Mouse (Mus musculus) midbrain, embryonic 12.5 days (tissue): Measurements from ENCODE around the gene Pnp2. TPM values are rescaled to one million over a fixed set of nuclear protein-coding genes. Genes with fewer than 3 reads are reported as not detected.
A peak's percentile ranks its signal among the peaks of the same experiment; 100 is the strongest.
"Not testable (repeated sequence)": the region's sequence is repeated elsewhere in the genome, so short reads cannot be mapped to it uniquely, and the experiment has no call there.

Experiments
- ATAC-seq: fragments of 200-750 bp; cut with Nextera tagmentation; 2 replicates; pipeline ENCODE4 v1.8.0; 2017; ENCODE audit warnings: low read depth, moderate TSS enrichment, moderate library complexity; ENCODE audit not compliant: low FRiP score
- H3K27ac ChIP-seq: fragments of 300-500 bp; sonication (generic); replicated peaks from 2 replicates; pipeline ENCODE4 v1.5.1; 2016; ENCODE audit warnings: mild to moderate bottlenecking
- H3K27me3 ChIP-seq: fragments of 300-500 bp; sonication (generic); 2 replicates; pipeline ENCODE4 v1.6.1; 2016; ENCODE audit warnings: mild to moderate bottlenecking
- H3K36me3 ChIP-seq: fragments of 300-500 bp; sonication (generic); 2 replicates; pipeline ENCODE4 v1.6.1; 2016
- H3K4me1 ChIP-seq: fragments of 300-500 bp; sonication (generic); 2 replicates; pipeline ENCODE4 v1.6.1; 2016
- H3K4me2 ChIP-seq: fragments of 300-500 bp; sonication (generic); replicated peaks from 2 replicates; pipeline ENCODE4 v1.6.1; 2016; ENCODE audit warnings: mild to moderate bottlenecking, moderate library complexity
- H3K4me3 ChIP-seq: fragments of 300-500 bp; sonication (generic); 2 replicates; pipeline ENCODE4 v1.5.1; 2016; ENCODE audit warnings: mild to moderate bottlenecking
- H3K9ac ChIP-seq: fragments of 300-500 bp; sonication (generic); replicated peaks from 2 replicates; pipeline ENCODE4 v1.6.1; 2016; ENCODE audit warnings: mild to moderate bottlenecking, moderate library complexity
- H3K9me3 ChIP-seq: fragments of 300-500 bp; sonication (generic); 2 replicates; pipeline ENCODE4 v1.6.1; 2016; ENCODE audit warnings: mild to moderate bottlenecking
- WGBS: fragments of 180-500 bp; shearing (Covaris S2); methylation state at CpG from one replicate; pipeline ENCODE4 v1.1.7; 2016; 5-methylcytosine and 5-hydroxymethylcytosine counted together
- polyA plus RNA-seq: library from polyadenylated mRNA; unstranded; fragments of >200 nt; fragmentation: Nextera tagmentation; extraction: Ambion mirVana; gene quantifications from 2 replicates; pipeline ENCODE4 v1.2.1, GENCODE M21; 2016

Gene Pnp2
- polyA plus RNA-seq, 1 experiment from 2014 or later, result 0.52 TPM

GRCm38 (mm10) chr14:50968216-50968980, 12.6 kb downstream of the Pnp2 start:
- Histone ChIP-seq H3K36me3 (no peaks in the 10 kb centered on the region), H3K4me1 (peaks cover 6% of the 10 kb centered on the region), H3K9me3 (no peaks in the 10 kb centered on the region), H3K4me2 (no peak overlapping the region), H3K27ac (no peak overlapping the region), H3K4me3 (no peak overlapping the region), H3K9ac (no peak overlapping the region), H3K27me3 (no peaks in the 10 kb centered on the region)
- 76% methylated on average over 5 of the region's 5 CpGs for WGBS
- no peak for ATAC-seq

GRCm38 (mm10) chr14:50969041-50969440, 13.2 kb downstream of the Pnp2 start:
- WGBS, result 12% methylated on average over 1 of the region's 1 CpGs
- no peaks in the 10 kb centered on the region for H3K36me3 ChIP-seq
- no peak overlapping the region for H3K4me3 ChIP-seq
- ATAC-seq, result no peak
- no peak overlapping the region for H3K9ac ChIP-seq
- 0 out of 2 replicates have a peak overlapping the region, but pooled peaks have one; percentile 27 for H3K4me2 ChIP-seq
- no peak overlapping the region for H3K27ac ChIP-seq
- H3K27me3 ChIP-seq, result no peaks in the 10 kb centered on the region
- H3K4me1 ChIP-seq, result peaks cover 6% of the 10 kb centered on the region
- H3K9me3 ChIP-seq, result no peaks in the 10 kb centered on the region

- no peak overlapping the region for H3K9ac ChIP-seq
- H3K27me3 ChIP-seq, result no peaks in the 10 kb centered on the region
- peak overlapping the region; percentile 27 for H3K4me2 ChIP-seq
- ATAC-seq, result no peak; the same call in 1 of the 2 replicates
- peaks cover 6% of the 10 kb centered on the region for H3K4me1 ChIP-seq
- H3K4me3 ChIP-seq, result no peak overlapping the region
- no peak overlapping the region for H3K27ac ChIP-seq
- no peaks in the 10 kb centered on the region for H3K9me3 ChIP-seq
- no peaks in the 10 kb centered on the region for H3K36me3 ChIP-seq
- WGBS, result 15% methylated on average over 12 of the region's 12 CpGs
Observed at GRCm38 (mm10) chr14:50969558-50970544, 14.1 kb downstream of the Pnp2 start.

- H3K4me2 ChIP-seq, result no peak overlapping the region
- no peak overlapping the region for H3K27ac ChIP-seq
- no peaks in the 10 kb centered on the region for H3K9me3 ChIP-seq
- ATAC-seq, result no peak
- H3K4me3 ChIP-seq, result no peak overlapping the region
- no peaks in the 10 kb centered on the region for H3K27me3 ChIP-seq
- WGBS, result 82% methylated on average over 1 of the region's 1 CpGs
- H3K9ac ChIP-seq, result no peak overlapping the region
- peaks cover 6% of the 10 kb centered on the region for H3K4me1 ChIP-seq
- no peaks in the 10 kb centered on the region for H3K36me3 ChIP-seq
Observed at GRCm38 (mm10) chr14:50970822-50971221, 15.0 kb downstream of the Pnp2 start.

GRCm38 (mm10) chr14:50973054-50973453, 17.3 kb downstream of the Pnp2 start:
- H3K36me3 ChIP-seq, H3K9me3 ChIP-seq, H3K4me2 ChIP-seq, H3K27me3 ChIP-seq, H3K4me3 ChIP-seq, ATAC-seq, H3K27ac ChIP-seq, H3K9ac ChIP-seq: not testable (repeated sequence)
- WGBS, result 83% methylated on average over 5 of the region's 5 CpGs
- H3K4me1 ChIP-seq, result peaks cover 14% of the 10 kb centered on the region

GRCm38 (mm10) chr14:50973700-50974099, 17.9 kb downstream of the Pnp2 start:
- no peak for ATAC-seq
- Histone ChIP-seq H3K4me1 (peaks cover 14% of the 10 kb centered on the region), H3K9ac (no peak overlapping the region), H3K27ac (no peak overlapping the region), H3K36me3 (no peaks in the 10 kb centered on the region), H3K4me2 (no peak overlapping the region), H3K9me3 (no peaks in the 10 kb centered on the region), H3K4me3 (no peak overlapping the region), H3K27me3 (no peaks in the 10 kb centered on the region)
- WGBS, result 50% methylated on average over 4 of the region's 4 CpGs

GRCm38 (mm10) chr14:50975001-50975400, 19.2 kb downstream of the Pnp2 start:
- peaks cover 8% of the 10 kb centered on the region for H3K4me1 ChIP-seq
- H3K27me3 ChIP-seq, result no peaks in the 10 kb centered on the region
- H3K9ac ChIP-seq, result no peak overlapping the region
- no peak overlapping the region for H3K4me2 ChIP-seq
- no peak overlapping the region for H3K27ac ChIP-seq
- WGBS, result 31% methylated on average over 5 of the region's 5 CpGs
- no peak overlapping the region for H3K4me3 ChIP-seq
- no peak for ATAC-seq
- H3K36me3 ChIP-seq, result no peaks in the 10 kb centered on the region
- no peaks in the 10 kb centered on the region for H3K9me3 ChIP-seq

- peak overlapping the region; percentile 35 for H3K4me2 ChIP-seq
- peaks cover 8% of the 10 kb centered on the region for H3K4me1 ChIP-seq
- WGBS, result 15% methylated on average over 9 of the region's 9 CpGs
- no peaks in the 10 kb centered on the region for H3K27me3 ChIP-seq
- 0 out of 2 replicates have a peak overlapping the region, but pooled peaks have one; percentile 3 for H3K4me3 ChIP-seq
- no peaks in the 10 kb centered on the region for H3K9me3 ChIP-seq
- no peaks in the 10 kb centered on the region for H3K36me3 ChIP-seq
- peak; percentile 27; the same call in 1 of the 2 replicates for ATAC-seq
- no peak overlapping the region for H3K9ac ChIP-seq
- no peak overlapping the region for H3K27ac ChIP-seq
Observed at GRCm38 (mm10) chr14:50976674-50977073, 20.9 kb downstream of the Pnp2 start.

GRCm38 (mm10) chr14:50978451-50978850, 22.7 kb downstream of the Pnp2 start:
- not testable (repeated sequence) for ATAC-seq, H3K9ac ChIP-seq, H3K27me3 ChIP-seq, H3K4me1 ChIP-seq, H3K4me2 ChIP-seq, H3K9me3 ChIP-seq, H3K4me3 ChIP-seq, H3K27ac ChIP-seq, H3K36me3 ChIP-seq
- whole genome bisulfite sequencing, result 94% methylated on average over 6 of the region's 6 CpGs

GRCm38 (mm10) chr14:50979631-50980030, 23.8 kb downstream of the Pnp2 start:
- Histone ChIP-seq H3K27ac (no peak overlapping the region), H3K4me3 (no peak overlapping the region), H3K9ac (no peak overlapping the region), H3K36me3 (no peaks in the 10 kb centered on the region), H3K27me3 (no peaks in the 10 kb centered on the region), H3K4me1 (peaks cover 8% of the 10 kb centered on the region), H3K9me3 (no peaks in the 10 kb centered on the region), H3K4me2 (no peak overlapping the region)
- ATAC-seq, result no peak

GRCm38 (mm10) chr14:50981207-50981606, 25.4 kb downstream of the Pnp2 start:
- no peaks in the 10 kb centered on the region for H3K36me3 ChIP-seq
- no peak overlapping the region for H3K4me3 ChIP-seq
- H3K27ac ChIP-seq, result no peak overlapping the region
- no peak for ATAC-seq
- WGBS, result 69% methylated on average over 2 of the region's 2 CpGs
- peaks cover 8% of the 10 kb centered on the region for H3K4me1 ChIP-seq
- no peaks in the 10 kb centered on the region for H3K27me3 ChIP-seq
- no peak overlapping the region for H3K4me2 ChIP-seq
- H3K9me3 ChIP-seq, result no peaks in the 10 kb centered on the region
- no peak overlapping the region for H3K9ac ChIP-seq

GRCm38 (mm10) chr14:50981837-50982236, 26.0 kb downstream of the Pnp2 start:
- 87% methylated on average over 5 of the region's 5 CpGs for WGBS
- Histone ChIP-seq H3K4me1 (peaks cover 2% of the 10 kb centered on the region), H3K27ac (no peak overlapping the region), H3K27me3 (no peaks in the 10 kb centered on the region), H3K4me2 (no peak overlapping the region), H3K9ac (no peak overlapping the region), H3K9me3 (no peaks in the 10 kb centered on the region), H3K4me3 (no peak overlapping the region), H3K36me3 (no peaks in the 10 kb centered on the region)
- no peak for ATAC-seq
